Mouse (Mus musculus) G1E (cell line): ENCODE measurements at regions not wholly inside any gene's neighbourhood (a gene's known extent, or its start where the extent isn't known, plus 50 kb on each side); places are given as distances from the start of the nearest gene placed in this dataset.
A peak's percentile ranks its signal among the peaks of the same experiment; 100 is the strongest.

Experiments used
- ATAC-seq: 2 replicates; pipeline ENCODE4 v1.8.0; 2016; ENCODE audit warnings: mild to moderate bottlenecking; ENCODE audit not compliant: insufficient number of reproducible peaks, poor library complexity, low FRiP score, severe bottlenecking; ENCODE audit errors: extremely low read depth
- DNase-seq: peaks from one replicate; pipeline ENCODE4 v3.0.0; 2012; ENCODE audit warnings: low spot score
- H3K27me3 ChIP-seq: 2 replicates; pipeline ENCODE4 v1.6.1; 2012; ENCODE audit warnings: mild to moderate bottlenecking, low read length, inconsistent platforms; ENCODE audit not compliant: insufficient read depth
- H3K36me3 ChIP-seq: replicated peaks from 2 replicates; pipeline ENCODE3; 2012; ENCODE audit warnings: mild to moderate bottlenecking, inconsistent platforms
- H3K4me1 ChIP-seq: 2 replicates; pipeline ENCODE4 v1.6.1; 2012; ENCODE audit warnings: low read depth, low read length, inconsistent platforms, mixed read lengths; ENCODE audit not compliant: insufficient read depth
- H3K4me3 ChIP-seq: 2 replicates; pipeline ENCODE4 v1.5.1; 2012; ENCODE audit warnings: low read depth, mild to moderate bottlenecking, inconsistent platforms, low read length, moderate library complexity, mixed read lengths
- H3K9me3 ChIP-seq: replicated peaks from 2 replicates; pipeline ENCODE4 v1.6.1; 2012; ENCODE audit warnings: inconsistent platforms
- CTCF ChIP-seq: IDR thresholded peaks from 2 replicates; pipeline ENCODE4 v1.5.1; 2012; ENCODE audit warnings: low read depth, low read length, inconsistent platforms, mixed read lengths
- GATA1 ChIP-seq: IDR thresholded peaks from 2 replicates; pipeline ENCODE4 v1.6.1; 2012; ENCODE audit warnings: borderline replicate concordance, low read length, inconsistent platforms, mixed read lengths
- GATA2 ChIP-seq: IDR thresholded peaks from 2 replicates; pipeline ENCODE4 v1.6.1; 2012; ENCODE audit warnings: low read depth, low read length, inconsistent platforms, borderline replicate concordance
- POLR2AphosphoS5 ChIP-seq: IDR thresholded peaks from 2 replicates; pipeline ENCODE4 v1.6.1; 2012; ENCODE audit warnings: low read depth, low read length, inconsistent platforms; ENCODE audit not compliant: insufficient replicate concordance
- TAL1 ChIP-seq: conservative IDR thresholded peaks from 2 replicates; pipeline ENCODE4 v1.6.1; 2012; ENCODE audit warnings: low read depth, low read length, inconsistent platforms, mixed read lengths

DNA sequence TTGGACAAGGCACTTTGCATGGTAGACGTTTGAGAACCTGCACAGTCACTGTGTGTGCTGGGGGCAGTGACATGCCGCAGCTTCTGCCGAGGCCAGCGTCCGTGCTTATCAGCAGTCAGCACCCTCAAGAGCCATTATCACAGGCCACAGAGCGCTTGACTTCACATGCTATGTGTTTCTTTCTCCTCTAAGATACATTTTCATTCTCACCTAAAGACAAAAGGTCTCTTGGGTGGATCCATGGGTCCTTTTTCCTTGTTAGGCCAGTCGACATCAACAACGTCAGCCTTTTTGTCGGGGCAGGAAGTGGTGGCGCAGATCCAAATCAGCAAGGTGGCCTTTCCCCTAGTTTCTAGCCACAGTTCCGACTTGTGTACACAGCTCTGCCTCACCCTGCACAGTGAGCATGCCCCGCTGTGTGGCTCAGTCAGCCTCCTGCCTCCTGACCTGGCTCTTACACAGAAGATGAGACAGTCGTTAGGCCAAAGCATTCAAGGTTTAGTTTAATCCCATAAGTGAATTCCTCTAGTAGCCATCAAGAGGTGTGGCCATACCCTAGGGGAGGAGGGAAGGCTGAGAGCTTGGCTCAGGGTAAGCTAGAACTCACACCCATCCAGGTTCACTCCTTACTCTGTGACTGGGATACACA is 134.1 kb upstream of the Teddm2 start:
- peak; percentile 89 for ATAC-seq
- no peaks in the 10 kb centered on the region for H3K9me3 ChIP-seq

DNA sequence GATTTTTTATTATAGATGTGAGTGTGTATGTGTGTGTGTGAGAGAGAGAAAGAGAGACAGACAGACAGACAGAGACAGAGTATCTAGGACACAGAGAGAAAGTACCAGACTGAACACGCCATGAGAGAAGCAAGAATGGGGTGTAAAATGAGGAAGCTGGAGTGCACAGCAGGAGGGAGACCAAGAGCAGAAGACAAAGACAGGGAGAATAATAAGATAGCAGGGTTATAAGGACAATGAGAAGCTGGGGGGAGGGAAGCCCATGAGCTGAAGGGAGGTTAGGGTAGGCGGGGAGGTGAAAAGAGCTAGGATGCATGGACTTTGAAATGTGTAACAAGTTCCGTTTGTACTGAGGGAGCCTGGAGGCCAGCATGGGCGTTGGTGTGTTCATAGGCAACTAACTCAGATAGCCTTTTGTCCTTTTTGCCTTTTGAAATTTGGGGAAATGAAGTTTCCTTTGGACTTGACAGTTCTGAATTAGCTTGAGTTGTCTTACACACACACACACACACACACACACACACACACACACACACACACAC is 136.8 kb upstream of the Teddm2 start:
- peak; percentile 13 for DNase-seq
- H3K27me3 ChIP-seq = no peaks in the 10 kb centered on the region
- H3K9me3 ChIP-seq = no peaks in the 10 kb centered on the region
- no peak for TF ChIP-seq POLR2AphosphoS5
- no peak for ATAC-seq
- peaks cover 66% of the 10 kb centered on the region for H3K4me1 ChIP-seq
- H3K4me3 ChIP-seq = no peak overlapping the region
- H3K36me3 ChIP-seq = no peaks in the 10 kb centered on the region

More for the DNA sequence above, 134.1 kb upstream of the Teddm2 start:
- H3K4me1 ChIP-seq = peaks cover 77% of the 10 kb centered on the region
- peak overlapping the region; percentile 62; the same call in 1 of the 2 replicates for H3K4me3 ChIP-seq
- TF ChIP-seq POLR2AphosphoS5 = no peak
- TF ChIP-seq GATA1 = no peak
- peak; percentile 94 for TF ChIP-seq TAL1
- TF ChIP-seq GATA2 = peak; percentile 70; the same call in 1 of the 2 replicates
- TF ChIP-seq CTCF = no peak
- H3K36me3 ChIP-seq = no peaks in the 10 kb centered on the region
- H3K27me3 ChIP-seq = no peaks in the 10 kb centered on the region
- peak; percentile 67 for DNase-seq

DNA sequence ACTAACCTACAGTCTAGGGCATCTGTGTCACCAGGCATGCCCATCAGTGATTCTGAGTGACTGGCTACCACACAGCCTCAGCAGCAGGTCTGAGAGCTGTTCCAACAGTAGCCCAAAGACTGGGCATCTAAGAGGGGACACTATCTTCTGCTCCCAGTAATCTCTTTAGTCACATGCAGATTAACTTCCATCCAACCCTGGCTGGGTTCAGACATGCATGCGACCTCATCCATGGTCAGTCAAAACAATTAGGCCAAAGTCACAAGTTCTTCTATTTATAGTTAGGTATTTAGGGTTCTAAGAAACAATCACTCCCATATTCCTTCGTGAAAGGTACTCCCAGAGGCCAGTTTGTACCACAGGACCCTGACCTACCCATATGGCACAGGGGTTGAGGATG is 138.2 kb upstream of the Teddm2 start:
- Histone ChIP-seq H3K27me3 (no peaks in the 10 kb centered on the region), H3K4me3 (no peak overlapping the region), H3K36me3 (no peaks in the 10 kb centered on the region), H3K4me1 (peaks cover 58% of the 10 kb centered on the region), H3K9me3 (no peaks in the 10 kb centered on the region)
- ATAC-seq = no peak
- DNase-seq = no peak
- TF ChIP-seq GATA2 (no peak), CTCF (no peak), TAL1 (no peak), POLR2AphosphoS5 (no peak), GATA1 (no peak)

DNA sequence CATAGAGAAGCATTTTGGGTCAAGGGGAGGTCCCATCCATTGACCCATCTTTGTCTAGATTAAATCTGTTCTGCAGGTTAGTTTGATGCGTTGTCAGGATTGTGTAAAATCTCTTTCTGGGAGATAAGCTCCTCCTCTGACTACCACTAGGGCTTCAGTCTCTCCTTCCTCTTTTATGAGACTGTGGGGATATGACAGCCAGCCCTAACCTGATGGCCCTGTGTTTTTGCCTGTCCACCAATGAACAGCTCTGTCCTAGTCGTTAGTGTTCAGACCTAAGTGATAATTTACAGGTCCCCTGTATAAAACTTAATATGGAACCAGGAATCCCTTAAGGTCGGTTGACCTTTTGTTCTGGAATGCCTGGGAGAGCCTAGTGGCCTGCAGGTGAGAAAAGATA is 140.9 kb upstream of the Teddm2 start:
- Histone ChIP-seq H3K9me3 (no peaks in the 10 kb centered on the region), H3K27me3 (no peaks in the 10 kb centered on the region), H3K36me3 (no peaks in the 10 kb centered on the region), H3K4me3 (no peak overlapping the region), H3K4me1 (peaks cover 33% of the 10 kb centered on the region)
- DNase-seq (no peak), ATAC-seq (no peak)
- TF ChIP-seq GATA2 = no peak
- no peak for TF ChIP-seq CTCF
- TF ChIP-seq POLR2AphosphoS5 = no peak

DNA sequence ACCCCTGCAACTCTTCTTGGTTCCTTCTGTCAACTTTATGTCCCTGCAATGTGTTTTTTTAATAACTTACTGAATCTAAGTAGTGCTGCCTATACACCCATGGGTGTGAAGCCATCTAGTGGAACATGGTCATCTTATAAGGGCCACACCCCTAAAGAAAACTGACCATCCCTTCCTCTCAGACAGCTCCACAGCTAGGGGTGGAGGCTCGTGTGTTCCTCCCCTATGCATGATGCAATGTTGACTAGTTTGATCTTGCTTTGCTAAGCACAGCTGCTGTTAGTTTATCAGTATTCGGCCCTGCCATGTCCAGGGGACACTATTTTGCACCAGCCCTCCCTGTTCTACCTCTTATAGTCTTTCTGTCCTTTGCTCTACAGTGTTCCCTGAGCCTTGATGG is 142.9 kb upstream of the Teddm2 start:
- no peak for DNase-seq
- no peaks in the 10 kb centered on the region for H3K36me3 ChIP-seq
- TF ChIP-seq GATA1 (no peak), POLR2AphosphoS5 (no peak), TAL1 (no peak)
- ATAC-seq = no peak
- no peaks in the 10 kb centered on the region for H3K9me3 ChIP-seq
- no peak overlapping the region for H3K4me3 ChIP-seq
- H3K27me3 ChIP-seq = no peaks in the 10 kb centered on the region
- peaks cover 17% of the 10 kb centered on the region for H3K4me1 ChIP-seq

DNA sequence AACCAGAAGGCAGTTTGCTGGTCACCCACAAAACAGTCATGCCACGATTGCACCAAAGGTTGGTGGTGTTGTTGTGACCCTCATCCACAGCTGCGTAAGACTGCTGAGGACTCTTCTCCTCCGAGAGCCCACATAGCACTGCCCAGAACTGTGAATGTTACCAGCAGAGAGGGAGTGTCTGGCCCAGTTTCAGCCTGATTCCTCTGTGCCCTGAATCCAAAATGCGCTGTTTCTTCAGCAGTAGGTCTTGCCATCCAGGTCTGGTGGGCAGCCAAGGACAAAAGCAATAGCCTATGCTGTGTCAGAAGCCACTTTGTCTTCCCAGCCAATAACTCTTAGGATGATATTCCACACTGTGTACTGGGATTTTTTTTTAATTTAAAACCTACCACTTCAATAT is 144.7 kb upstream of the Teddm2 start:
- Histone ChIP-seq H3K4me3 (no peak overlapping the region), H3K36me3 (no peaks in the 10 kb centered on the region), H3K9me3 (no peaks in the 10 kb centered on the region), H3K4me1 (peaks cover 12% of the 10 kb centered on the region), H3K27me3 (no peaks in the 10 kb centered on the region)
- DNase-seq (no peak), ATAC-seq (no peak)
- no peak for TF ChIP-seq TAL1
- no peak for TF ChIP-seq CTCF
- no peak for TF ChIP-seq GATA2
- no peak for TF ChIP-seq GATA1
- no peak for TF ChIP-seq POLR2AphosphoS5

DNA sequence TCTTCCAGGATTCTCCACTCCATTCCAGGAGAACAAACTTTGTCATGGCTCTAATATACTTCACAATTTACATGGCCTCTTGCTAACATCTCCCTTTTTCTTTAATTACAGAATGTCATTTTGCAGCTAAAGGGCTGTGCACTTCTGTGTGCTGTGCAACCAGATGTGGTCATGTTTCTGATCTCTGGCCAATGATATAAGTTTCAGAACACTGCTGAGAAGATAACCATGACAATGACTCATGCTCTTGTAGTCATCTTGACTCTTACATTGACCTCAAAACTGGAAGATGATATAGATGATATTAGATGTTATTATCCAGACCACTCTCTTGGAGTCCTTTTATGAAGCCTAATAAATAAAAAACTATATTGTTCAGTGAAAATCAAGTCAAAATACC is 145.9 kb upstream of the Teddm2 start:
- DNase-seq = no peak
- peak; percentile 68 for ATAC-seq

More for the DNA sequence above, 145.9 kb upstream of the Teddm2 start:
- no peak overlapping the region for H3K4me3 ChIP-seq
- no peaks in the 10 kb centered on the region for H3K36me3 ChIP-seq
- no peaks in the 10 kb centered on the region for H3K9me3 ChIP-seq
- H3K4me1 ChIP-seq = peaks cover 6% of the 10 kb centered on the region
- TF ChIP-seq TAL1 = no peak
- TF ChIP-seq GATA2 = no peak
- no peak for TF ChIP-seq GATA1
- TF ChIP-seq POLR2AphosphoS5 = no peak
- no peaks in the 10 kb centered on the region for H3K27me3 ChIP-seq
